Mouse (Mus musculus) midbrain, embryonic 12.5 days (tissue): Measurements from ENCODE around the gene Mutyh. TPM values are rescaled to one million over a fixed set of nuclear protein-coding genes. Genes with fewer than 3 reads are reported as not detected.

Source experiments
- ATAC-seq: fragments of 200-750 bp; cut with Nextera tagmentation; 2 replicates; pipeline ENCODE4 v1.8.0; 2017; ENCODE audit warnings: low read depth, moderate TSS enrichment, moderate library complexity; ENCODE audit not compliant: low FRiP score
- H3K27ac ChIP-seq: fragments of 300-500 bp; sonication (generic); replicated peaks from 2 replicates; pipeline ENCODE4 v1.5.1; 2016; ENCODE audit warnings: mild to moderate bottlenecking
- H3K27me3 ChIP-seq: fragments of 300-500 bp; sonication (generic); 2 replicates; pipeline ENCODE4 v1.6.1; 2016; ENCODE audit warnings: mild to moderate bottlenecking
- H3K36me3 ChIP-seq: fragments of 300-500 bp; sonication (generic); 2 replicates; pipeline ENCODE4 v1.6.1; 2016
- H3K4me1 ChIP-seq: fragments of 300-500 bp; sonication (generic); 2 replicates; pipeline ENCODE4 v1.6.1; 2016
- H3K4me2 ChIP-seq: fragments of 300-500 bp; sonication (generic); replicated peaks from 2 replicates; pipeline ENCODE4 v1.6.1; 2016; ENCODE audit warnings: mild to moderate bottlenecking, moderate library complexity
- H3K4me3 ChIP-seq: fragments of 300-500 bp; sonication (generic); 2 replicates; pipeline ENCODE4 v1.5.1; 2016; ENCODE audit warnings: mild to moderate bottlenecking
- H3K9ac ChIP-seq: fragments of 300-500 bp; sonication (generic); replicated peaks from 2 replicates; pipeline ENCODE4 v1.6.1; 2016; ENCODE audit warnings: mild to moderate bottlenecking, moderate library complexity
- H3K9me3 ChIP-seq: fragments of 300-500 bp; sonication (generic); 2 replicates; pipeline ENCODE4 v1.6.1; 2016; ENCODE audit warnings: mild to moderate bottlenecking
- WGBS: fragments of 180-500 bp; shearing (Covaris S2); methylation state at CpG from one replicate; pipeline ENCODE4 v1.1.7; 2016; 5-methylcytosine and 5-hydroxymethylcytosine counted together
- polyA plus RNA-seq: library from polyadenylated mRNA; unstranded; fragments of >200 nt; fragmentation: Nextera tagmentation; extraction: Ambion mirVana; gene quantifications from 2 replicates; pipeline ENCODE4 v1.2.1, GENCODE M21; 2016

Gene Mutyh
- polyA plus RNA-seq: 14.9 and 17.3 TPM in 2 replicates

GRCm38 (mm10) chr4:116807197-116808129, at the start of gene Mutyh, which contains the start of gene Toe1:
Mutyh (plus strand) TSS chr4:116807723.
Toe1 (minus strand) TSS chr4:116807640.
- under 1% methylated on average over 58 of the region's 58 CpGs for WGBS
- peaks cover 33% of the 10 kb centered on the region for H3K36me3 ChIP-seq
- no peaks in the 10 kb centered on the region for H3K27me3 ChIP-seq
- H3K9ac ChIP-seq: peak within 1 kb of the TSS; percentile 65
- H3K4me3 ChIP-seq: peak within 1 kb of the TSS; percentile 61
- peak within 1 kb of the TSS; percentile 77 for H3K4me2 ChIP-seq
- peaks cover 10% of the 10 kb centered on the region for H3K4me1 ChIP-seq
- no peaks in the 10 kb centered on the region for H3K9me3 ChIP-seq
- peak within 1 kb of the TSS; percentile 84 for H3K27ac ChIP-seq
- ATAC-seq: peak; percentile 98

- ATAC-seq: no peak
- Histone ChIP-seq H3K36me3 (no peaks in the 10 kb centered on the region), H3K9me3 (no peaks in the 10 kb centered on the region), H3K4me3 (no peak overlapping the region), H3K27me3 (no peaks in the 10 kb centered on the region), H3K9ac (no peak overlapping the region), H3K4me1 (no peaks in the 10 kb centered on the region), H3K27ac (no peak overlapping the region), H3K4me2 (no peak overlapping the region)
- WGBS: 86% methylated on average over 2 of the region's 2 CpGs
These were observed 45.6 kb upstream of the Mutyh start for GRCm38 (mm10) chr4:116761914-116762313.

GRCm38 (mm10) chr4:116764001-116764400, 43.5 kb upstream of the Mutyh start:
- no peaks in the 10 kb centered on the region for H3K9me3 ChIP-seq
- H3K4me3 ChIP-seq: no peak overlapping the region
- WGBS: 91% methylated on average over 5 of the region's 5 CpGs
- no peaks in the 10 kb centered on the region for H3K36me3 ChIP-seq
- H3K4me2 ChIP-seq: no peak overlapping the region
- no peak overlapping the region for H3K9ac ChIP-seq
- no peak for ATAC-seq
- H3K27ac ChIP-seq: no peak overlapping the region
- H3K27me3 ChIP-seq: no peaks in the 10 kb centered on the region
- H3K4me1 ChIP-seq: no peaks in the 10 kb centered on the region

- H3K4me2 ChIP-seq: no peak overlapping the region
- 92% methylated on average over 5 of the region's 5 CpGs for WGBS
- ATAC-seq: no peak
- H3K9me3 ChIP-seq: no peaks in the 10 kb centered on the region
- H3K27ac ChIP-seq: no peak overlapping the region
- no peaks in the 10 kb centered on the region for H3K27me3 ChIP-seq
- no peak overlapping the region for H3K4me3 ChIP-seq
- H3K9ac ChIP-seq: no peak overlapping the region
- H3K36me3 ChIP-seq: 0 out of 2 replicates have a peak, but pooled peaks cover 5% of the 10 kb centered on the region
- no peaks in the 10 kb centered on the region for H3K4me1 ChIP-seq
These were observed 39.0 kb upstream of the Mutyh start for GRCm38 (mm10) chr4:116768510-116768909.

- H3K36me3 ChIP-seq: 0 out of 2 replicates have a peak, but pooled peaks cover 5% of the 10 kb centered on the region
- no peak overlapping the region for H3K9ac ChIP-seq
- no peak for ATAC-seq
- no peaks in the 10 kb centered on the region for H3K27me3 ChIP-seq
- no peak overlapping the region for H3K4me2 ChIP-seq
- H3K27ac ChIP-seq: no peak overlapping the region
- H3K9me3 ChIP-seq: no peaks in the 10 kb centered on the region
- H3K4me3 ChIP-seq: no peak overlapping the region
- H3K4me1 ChIP-seq: no peaks in the 10 kb centered on the region
These were observed 38.5 kb upstream of the Mutyh start for GRCm38 (mm10) chr4:116769060-116769459.

- H3K4me2 ChIP-seq: no peak overlapping the region
- no peaks in the 10 kb centered on the region for H3K9me3 ChIP-seq
- no peaks in the 10 kb centered on the region for H3K4me1 ChIP-seq
- H3K9ac ChIP-seq: no peak overlapping the region
- H3K36me3 ChIP-seq: 0 out of 2 replicates have a peak, but pooled peaks cover 5% of the 10 kb centered on the region
- 89% methylated on average over 5 of the region's 5 CpGs for WGBS
- ATAC-seq: no peak
- peaks cover 8% of the 10 kb centered on the region for H3K27me3 ChIP-seq
- no peak overlapping the region for H3K4me3 ChIP-seq
- H3K27ac ChIP-seq: no peak overlapping the region
These were observed 31.1 kb upstream of the Mutyh start for GRCm38 (mm10) chr4:116776391-116776790.

- no peak overlapping the region for H3K4me3 ChIP-seq
- ATAC-seq: no peak
- H3K4me1 ChIP-seq: peaks cover 4% of the 10 kb centered on the region
- H3K36me3 ChIP-seq: 0 out of 2 replicates have a peak, but pooled peaks cover 5% of the 10 kb centered on the region
- H3K9ac ChIP-seq: no peak overlapping the region
- peaks cover 8% of the 10 kb centered on the region for H3K27me3 ChIP-seq
- no peak overlapping the region for H3K4me2 ChIP-seq
- no peak overlapping the region for H3K27ac ChIP-seq
- no peaks in the 10 kb centered on the region for H3K9me3 ChIP-seq
- WGBS: 91% methylated on average over 3 of the region's 3 CpGs
These were observed 30.4 kb upstream of the Mutyh start for GRCm38 (mm10) chr4:116777079-116777478.

GRCm38 (mm10) chr4:116780541-116780940, 27.0 kb upstream of the Mutyh start:
- Histone ChIP-seq H3K4me3 (no peak overlapping the region), H3K4me2 (no peak overlapping the region), H3K9me3 (no peaks in the 10 kb centered on the region), H3K4me1 (peaks cover 12% of the 10 kb centered on the region), H3K36me3 (no peaks in the 10 kb centered on the region), H3K9ac (no peak overlapping the region), H3K27me3 (peaks cover 8% of the 10 kb centered on the region), H3K27ac (no peak overlapping the region)
- ATAC-seq: no peak
- WGBS: 82% methylated on average over 2 of the region's 2 CpGs

GRCm38 (mm10) chr4:116781366-116781765, 26.2 kb upstream of the Mutyh start:
- H3K36me3 ChIP-seq: no peaks in the 10 kb centered on the region
- no peak for ATAC-seq
- no peak overlapping the region for H3K9ac ChIP-seq
- no peak overlapping the region for H3K27ac ChIP-seq
- peaks cover 12% of the 10 kb centered on the region for H3K4me1 ChIP-seq
- H3K27me3 ChIP-seq: peaks cover 8% of the 10 kb centered on the region
- WGBS: 51% methylated on average over 2 of the region's 2 CpGs
- no peaks in the 10 kb centered on the region for H3K9me3 ChIP-seq
- no peak overlapping the region for H3K4me3 ChIP-seq
- no peak overlapping the region for H3K4me2 ChIP-seq

GRCm38 (mm10) chr4:116782171-116782570, 25.4 kb upstream of the Mutyh start:
- peak overlapping the region; percentile 29; the same call in 1 of the 2 replicates for H3K9ac ChIP-seq
- peaks cover 12% of the 10 kb centered on the region for H3K4me1 ChIP-seq
- 9% methylated on average over 8 of the region's 8 CpGs for WGBS
- peaks cover 8% of the 10 kb centered on the region for H3K27me3 ChIP-seq
- ATAC-seq: 0 out of 2 replicates have a peak, but pooled peaks have one; percentile 30
- H3K27ac ChIP-seq: peak overlapping the region; percentile 1; the same call in 1 of the 2 replicates
- no peak overlapping the region for H3K4me3 ChIP-seq
- H3K4me2 ChIP-seq: peak overlapping the region; percentile 22
- H3K36me3 ChIP-seq: no peaks in the 10 kb centered on the region
- no peaks in the 10 kb centered on the region for H3K9me3 ChIP-seq

- WGBS: 91% methylated on average over 1 of the region's 1 CpGs
- no peak overlapping the region for H3K27ac ChIP-seq
These were observed 20.9 kb upstream of the Mutyh start for GRCm38 (mm10) chr4:116786587-116786986.

GRCm38 (mm10) chr4:116787985-116788760, 19.4 kb upstream of the Mutyh start:
- 39% methylated on average over 7 of the region's 7 CpGs for WGBS

More at GRCm38 (mm10) chr4:116786587-116786986, 20.9 kb upstream of the Mutyh start:
- H3K9ac ChIP-seq: no peak overlapping the region
- H3K27me3 ChIP-seq: no peaks in the 10 kb centered on the region
- ATAC-seq: no peak
- H3K4me3 ChIP-seq: no peak overlapping the region
- H3K9me3 ChIP-seq: no peaks in the 10 kb centered on the region
- peaks cover 12% of the 10 kb centered on the region for H3K4me1 ChIP-seq
- no peak overlapping the region for H3K4me2 ChIP-seq
- H3K36me3 ChIP-seq: no peaks in the 10 kb centered on the region

More at GRCm38 (mm10) chr4:116787985-116788760, 19.4 kb upstream of the Mutyh start:
- Histone ChIP-seq H3K4me3 (no peak overlapping the region), H3K4me1 (no peaks in the 10 kb centered on the region), H3K9ac (no peak overlapping the region), H3K27ac (no peak overlapping the region), H3K36me3 (no peaks in the 10 kb centered on the region), H3K4me2 (no peak overlapping the region), H3K27me3 (no peaks in the 10 kb centered on the region), H3K9me3 (no peaks in the 10 kb centered on the region)
- no peak for ATAC-seq
